ENCODE assay signal across 1 mouse cellular context in the genomic region with DNA sequence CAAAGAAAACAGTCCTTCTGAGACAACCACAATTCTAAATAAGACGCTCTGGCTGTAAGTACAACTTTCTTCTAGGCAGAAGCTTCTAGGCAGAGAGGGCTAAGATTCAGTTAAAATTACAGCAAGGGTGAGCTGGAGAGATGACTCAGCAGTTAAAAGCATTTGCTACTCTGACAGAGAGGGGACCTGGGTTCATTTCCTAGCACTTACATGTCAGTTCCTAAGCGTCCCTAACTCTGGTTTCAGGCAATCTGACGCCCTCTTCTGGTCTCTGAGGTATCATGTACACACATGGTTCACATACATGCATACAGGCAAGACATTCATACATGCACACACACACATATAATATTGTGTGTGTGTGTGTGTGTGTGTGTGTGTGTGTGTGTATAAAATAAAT.
TF ChIP-seq lines count a peak whose summit lies in the region.

No protein-coding gene starts in this region.

TF ChIP-seq in MEL, 35 proteins besides CTCF, POLR2A, EP300 and RAD21 (continued from another document):
- TF ChIP-seq NRF1 (IDR thresholded peaks at IDR 0.05; ENCODE audit: insufficient read depth, low read depth, low read length, poor library complexity, severe bottlenecking) (no peak), SMC3 (IDR thresholded peaks at IDR 0.05; ENCODE audit: low read depth, low read length) (peak; percentile 32), TAL1 (IDR thresholded peaks at IDR 0.05; ENCODE audit: low read length) (no peak), CHD2 (IDR thresholded peaks at IDR 0.05; ENCODE audit: low read length) (0 out of 2 replicates have a peak, but pooled peaks have one; percentile 9), MAZ (IDR thresholded peaks at IDR 0.05; ENCODE audit: low read depth, low read length) (no peak), GATA1 (IDR thresholded peaks at IDR 0.05; ENCODE audit: low read depth, low read length) (no peak), ZC3H11A (IDR thresholded peaks at IDR 0.05; ENCODE audit: low read depth, low read length) (no peak), USF1 (IDR thresholded peaks at IDR 0.05; ENCODE audit: low read depth, low read length) (no peak), MEF2A (IDR thresholded peaks at IDR 0.05; ENCODE audit: extremely low read depth, insufficient replicate concordance, low read depth, low read length, poor library complexity, severe bottlenecking) (no peak)
